Mouse (Mus musculus): Measurements from ENCODE around the gene Dab1.

The Dab1 gene

DNA sequence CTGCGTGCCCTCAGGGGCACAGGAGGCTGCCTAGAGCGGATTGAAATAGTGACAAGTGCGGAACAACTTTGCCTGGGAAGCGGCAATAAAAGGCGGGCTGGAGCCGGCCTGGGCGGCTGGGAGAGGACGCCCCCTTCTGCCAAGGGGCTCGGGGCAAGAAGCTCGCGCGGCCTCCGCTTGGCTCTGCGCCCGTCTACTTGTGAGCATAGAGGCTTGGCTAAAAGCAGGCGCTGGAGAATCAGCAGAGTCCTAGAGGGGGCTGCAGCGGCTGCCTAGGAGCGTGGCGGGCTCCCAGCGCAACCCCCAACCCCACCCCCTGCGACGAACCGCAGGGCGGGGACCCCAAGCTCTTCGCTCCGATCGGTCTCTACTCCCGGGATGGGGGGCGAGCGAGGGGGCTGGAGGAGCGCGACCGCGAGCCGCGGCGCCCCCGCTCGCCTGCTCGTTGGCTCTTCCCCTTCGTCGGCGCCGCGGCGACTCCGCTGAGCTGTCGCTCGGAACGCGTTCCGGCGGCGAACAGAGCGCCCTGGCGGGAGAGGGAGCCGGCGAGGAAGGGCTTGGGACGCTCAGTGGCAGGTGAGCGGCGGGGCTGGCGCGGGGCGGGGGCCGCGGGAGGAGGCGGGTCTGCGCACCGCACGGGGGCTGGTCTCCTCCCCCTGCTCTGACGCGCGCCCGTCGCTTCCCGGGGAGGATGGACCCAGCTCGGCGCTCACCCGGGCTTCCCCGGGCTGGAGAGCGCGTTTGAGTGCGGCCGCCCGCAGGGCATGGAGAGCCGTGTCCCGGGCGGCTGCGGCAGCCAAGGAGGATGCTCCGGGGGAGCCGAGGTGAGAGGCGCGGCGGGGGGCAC lies 748.0 kb downstream of the Dab1 start:
- intact Hi-C loops (cut with DNase I), result no loop called here

DNA sequence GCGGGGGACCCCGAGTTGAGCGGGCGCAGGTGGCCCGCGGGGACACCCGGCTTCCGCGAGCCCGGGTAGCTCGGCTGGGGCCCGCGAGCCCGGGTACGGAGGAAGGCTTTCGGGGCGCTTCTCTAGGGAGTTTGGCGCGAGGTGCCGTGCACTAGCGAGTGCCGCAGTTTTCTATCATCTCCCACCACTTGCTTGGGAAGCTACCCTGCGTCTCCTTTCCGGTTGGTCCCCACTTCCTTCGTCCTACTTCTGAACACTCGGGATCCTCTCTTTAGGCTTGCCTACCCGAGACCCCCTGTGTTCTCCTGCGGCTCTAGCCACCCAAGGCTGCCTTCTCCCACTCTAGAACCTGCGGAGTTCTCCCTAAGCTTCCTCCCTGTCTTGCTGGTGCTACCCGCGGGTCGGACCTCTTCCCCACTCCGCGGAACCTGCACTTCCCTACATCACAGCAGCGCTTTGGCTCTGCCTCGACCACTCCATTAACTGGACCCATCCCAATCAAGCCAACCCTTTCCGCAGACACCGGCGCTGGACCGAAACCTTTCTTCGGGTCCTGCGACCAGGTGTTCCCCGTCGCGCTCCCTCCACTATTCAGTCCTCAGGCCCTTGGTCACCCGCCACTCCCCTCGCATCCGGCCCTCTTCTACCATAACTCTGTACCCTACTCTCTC lies 748.7 kb downstream of the Dab1 start:
- intact Hi-C loops (cut with DNase I), result no loop called here

DNA sequence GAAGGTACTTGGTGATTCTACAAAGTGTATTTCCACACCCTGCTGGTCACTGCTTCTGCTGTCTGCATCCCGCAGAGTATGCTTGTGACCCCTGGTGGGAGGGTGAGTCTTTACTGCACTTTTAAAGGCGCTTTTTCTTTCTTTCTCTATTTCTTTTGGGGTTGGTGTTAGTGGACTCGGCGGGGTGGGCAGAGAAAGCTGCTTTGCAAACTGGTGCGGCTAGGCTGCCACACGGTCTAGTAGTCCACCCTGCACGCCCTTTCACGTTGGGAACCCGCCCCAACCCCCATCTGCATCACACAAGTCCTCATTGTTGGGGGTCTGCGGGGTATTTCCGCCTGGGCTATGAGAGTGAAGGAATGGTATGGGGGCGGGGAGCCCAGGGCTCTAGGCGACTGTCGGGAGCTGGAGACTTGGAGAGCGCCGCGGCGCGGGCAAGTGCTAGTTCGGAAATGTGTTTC lies 749.4 kb downstream of the Dab1 start:
- intact Hi-C loops (cut with DNase I), result no loop called here

DNA sequence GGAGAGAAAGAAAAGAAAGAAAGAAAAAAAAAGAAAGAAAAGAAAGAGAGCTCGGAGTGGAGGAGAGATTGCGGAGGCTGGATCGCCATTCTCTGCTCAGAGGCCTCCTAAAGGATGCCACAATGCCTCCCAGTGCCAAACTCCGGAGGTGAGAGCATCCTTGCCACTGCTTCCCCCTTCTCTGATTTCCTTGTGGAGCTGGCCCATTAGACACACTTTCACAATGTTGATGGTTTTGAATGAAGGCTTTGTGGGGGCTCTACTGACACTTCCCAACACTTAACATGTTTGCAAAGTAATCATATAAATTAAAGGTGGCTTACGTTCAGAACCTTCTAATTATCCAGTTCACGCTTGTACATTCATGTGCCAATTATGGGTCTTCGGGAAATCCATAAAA lies 749.9 kb downstream of the Dab1 start:
- intact Hi-C loops (cut with DNase I), result no loop called here

DNA sequence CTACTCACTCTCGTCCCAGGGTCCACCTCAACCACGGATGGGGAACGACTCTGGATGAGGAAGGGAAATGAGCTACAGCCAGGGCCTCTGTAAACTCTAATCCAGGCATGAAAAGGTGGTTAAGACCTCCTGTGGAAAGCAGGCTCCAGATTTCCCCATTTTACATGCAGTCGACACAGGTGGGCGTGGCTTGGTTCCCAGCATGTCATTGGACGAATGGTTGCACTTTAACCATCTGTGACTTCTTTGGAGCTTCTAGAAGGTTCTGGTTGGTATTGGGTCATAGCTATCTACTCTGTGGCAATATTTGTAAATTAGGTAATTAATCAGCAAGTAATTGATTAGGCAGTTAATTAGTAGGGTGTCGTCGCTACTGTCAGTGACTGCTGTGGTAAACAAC lies 752.0 kb downstream of the Dab1 start:
- intact Hi-C loops (cut with DNase I), result no loop called here

DNA sequence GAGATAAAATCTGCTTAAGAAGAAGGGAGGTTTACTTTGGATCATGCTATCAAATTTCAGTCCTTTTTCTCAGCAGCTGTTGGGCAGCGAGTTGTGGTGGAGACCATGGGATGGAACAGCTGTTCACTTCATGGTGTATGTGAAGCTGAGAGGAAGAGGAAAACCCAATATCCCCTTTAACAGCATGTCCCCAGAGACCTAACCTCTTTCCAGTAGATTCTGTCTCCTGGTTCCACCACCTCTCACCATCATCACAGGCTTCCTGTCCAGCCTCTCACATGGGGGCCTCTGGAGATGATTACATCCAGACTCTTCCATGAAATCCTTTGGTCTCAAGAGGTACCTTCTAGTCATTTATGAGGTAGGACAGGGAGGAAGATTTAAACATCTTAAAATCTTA lies 755.0 kb downstream of the Dab1 start:
- intact Hi-C loops (cut with DNase I), result no loop called here

DNA sequence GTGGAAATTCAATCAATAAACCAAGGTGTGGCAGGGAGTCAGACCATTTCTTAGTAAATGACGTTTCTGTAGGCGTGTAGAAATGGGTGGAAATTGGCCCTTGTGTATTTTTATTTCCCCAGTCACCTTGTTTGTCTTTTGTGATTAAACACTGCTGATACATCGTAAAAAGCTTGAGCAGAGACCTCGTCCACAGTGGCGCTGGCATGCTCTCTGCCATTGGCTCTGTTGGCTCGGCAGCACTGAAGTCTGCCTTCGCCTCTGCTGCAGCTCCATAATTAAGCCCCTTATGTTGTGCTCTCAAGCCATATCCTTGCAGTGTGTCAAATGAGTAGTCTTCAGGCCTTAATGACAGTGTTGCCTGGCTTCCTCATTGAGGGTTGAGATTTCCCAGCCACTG lies 765.5 kb downstream of the Dab1 start:
- intact Hi-C loops (cut with DNase I), result no loop called here

DNA sequence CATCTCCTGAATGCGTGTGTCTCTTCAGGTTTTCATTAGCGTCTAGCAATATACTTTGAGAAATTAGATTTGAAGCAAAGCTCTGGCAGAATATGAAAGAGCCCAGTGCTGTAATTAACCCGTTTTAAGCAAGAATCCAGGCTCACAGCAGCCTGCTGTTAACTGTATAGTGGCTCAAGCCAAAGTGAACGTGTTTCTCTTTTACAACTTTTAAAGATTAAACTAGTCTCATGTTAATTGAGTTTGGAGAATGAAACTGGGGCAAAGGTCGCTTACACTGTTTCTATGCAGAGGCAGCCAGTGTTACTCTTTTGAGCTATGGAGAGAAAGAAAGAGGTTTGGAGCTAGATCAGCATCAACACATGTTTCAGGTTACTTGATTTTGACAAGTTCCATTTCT lies 766.1 kb downstream of the Dab1 start:
- intact Hi-C loops (cut with DNase I), result no loop called here

DNA sequence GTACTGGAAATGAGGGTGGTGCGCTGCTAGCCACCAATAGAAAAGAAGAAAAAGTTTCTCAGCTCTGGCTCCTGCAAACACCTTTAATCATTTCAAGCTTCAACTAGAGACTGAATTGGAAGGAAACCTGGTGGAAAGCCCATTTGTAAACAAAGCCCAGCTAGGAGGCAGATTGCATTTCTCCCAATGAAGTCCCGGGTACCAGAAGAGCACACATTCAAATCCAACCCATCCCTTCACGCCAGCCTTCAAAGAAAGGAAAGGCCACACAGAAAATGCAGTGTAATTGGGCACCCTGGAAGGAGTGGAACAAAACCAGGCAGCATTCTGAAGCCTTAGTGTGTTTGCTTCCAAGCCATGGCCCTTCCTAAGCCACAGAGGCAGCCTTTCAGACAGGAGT lies 776.4 kb downstream of the Dab1 start:
- intact Hi-C loops (cut with DNase I), result no loop called here

DNA sequence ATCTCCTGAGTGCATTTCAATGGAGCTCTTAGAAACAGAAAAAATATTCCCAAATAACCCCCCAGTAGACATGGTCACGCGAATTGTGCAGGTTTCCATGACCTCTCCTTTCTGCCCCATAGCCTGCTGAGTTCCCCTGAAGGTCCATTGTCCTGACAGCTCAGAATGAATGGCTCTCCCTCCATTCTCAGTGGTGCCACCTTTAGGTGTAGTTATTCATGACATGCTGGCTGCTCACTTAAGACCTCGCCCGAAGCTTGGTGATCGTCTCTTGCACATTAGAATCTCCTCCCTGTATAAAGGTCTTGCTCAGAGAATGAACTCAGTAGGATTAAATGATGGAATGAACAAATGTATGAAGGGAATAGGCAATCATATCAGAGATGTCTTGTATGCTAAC lies 776.9 kb downstream of the Dab1 start:
- intact Hi-C loops (cut with DNase I), result no loop called here

DNA sequence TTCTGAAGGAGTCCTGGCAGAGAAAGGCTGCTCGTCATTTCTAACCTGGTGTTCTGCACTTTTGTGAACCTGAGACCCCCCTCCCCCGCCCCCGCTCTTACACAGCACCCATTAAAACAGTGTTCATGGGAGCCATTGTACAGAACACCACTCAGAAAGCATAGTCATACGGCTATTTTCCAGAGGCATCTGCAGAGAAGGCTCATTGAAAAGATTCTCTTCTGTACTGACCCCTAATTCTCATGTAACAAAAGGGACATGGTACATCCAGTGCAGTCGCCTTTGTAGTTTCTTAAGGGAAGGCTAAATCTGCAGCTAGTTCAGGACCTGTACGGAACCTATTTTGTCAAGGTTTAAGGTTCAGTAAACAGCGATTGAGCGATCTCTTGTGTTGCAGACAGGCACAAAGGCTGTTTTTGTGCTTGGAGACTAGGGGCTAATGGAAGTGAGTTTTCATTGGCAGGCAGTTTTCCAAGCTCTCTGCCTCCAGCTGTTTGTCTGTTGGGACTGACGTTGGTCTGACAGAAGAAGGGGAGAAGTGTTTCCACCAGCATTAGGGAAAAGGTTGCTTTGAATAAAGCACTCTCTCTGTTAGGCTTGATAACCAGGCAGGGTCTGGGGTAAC lies 780.1 kb downstream of the Dab1 start:
- intact Hi-C loops (cut with DNase I), result no loop called here

DNA sequence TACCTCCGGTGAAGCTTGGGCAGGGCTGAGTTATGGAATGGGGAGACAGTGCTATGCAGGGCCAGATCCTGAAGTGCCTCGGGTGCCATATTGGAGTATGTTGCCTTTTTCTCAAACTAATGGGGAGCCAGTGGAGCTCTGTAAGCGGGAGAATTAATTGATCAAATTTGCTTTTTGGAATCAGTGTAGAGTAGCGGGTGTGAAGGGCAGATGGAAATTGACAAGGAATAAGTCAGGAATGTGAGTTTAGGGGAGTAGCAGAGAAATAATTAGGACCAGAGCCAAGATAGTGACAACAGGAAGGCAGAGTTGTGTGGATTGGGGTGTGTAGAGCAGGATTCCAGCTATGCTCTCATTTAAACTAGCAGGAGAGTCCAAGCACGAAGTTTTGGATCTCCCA lies 784.9 kb downstream of the Dab1 start:
- intact Hi-C loops (cut with DNase I), result no loop called here

DNA sequence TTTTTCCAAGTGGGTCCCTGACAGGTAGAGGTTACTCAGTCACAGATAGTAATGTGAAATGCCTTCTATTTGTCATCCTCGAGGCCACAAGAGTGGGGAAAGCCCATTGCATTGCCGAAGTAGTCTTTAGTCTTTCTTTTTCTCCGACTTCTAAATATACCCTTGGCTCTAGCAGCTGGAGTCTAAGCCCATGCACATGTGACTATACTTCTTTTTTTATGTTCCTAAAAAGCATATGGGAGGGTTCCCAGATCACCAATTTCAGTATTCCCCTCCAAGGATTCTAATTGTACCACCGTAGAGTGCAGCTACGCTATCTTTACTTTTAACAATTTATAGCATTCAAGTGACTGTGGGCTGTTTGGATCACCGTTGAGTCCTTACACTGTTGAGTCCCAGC lies 791.8 kb downstream of the Dab1 start:
- intact Hi-C loops (cut with DNase I), result no loop called here

DNA sequence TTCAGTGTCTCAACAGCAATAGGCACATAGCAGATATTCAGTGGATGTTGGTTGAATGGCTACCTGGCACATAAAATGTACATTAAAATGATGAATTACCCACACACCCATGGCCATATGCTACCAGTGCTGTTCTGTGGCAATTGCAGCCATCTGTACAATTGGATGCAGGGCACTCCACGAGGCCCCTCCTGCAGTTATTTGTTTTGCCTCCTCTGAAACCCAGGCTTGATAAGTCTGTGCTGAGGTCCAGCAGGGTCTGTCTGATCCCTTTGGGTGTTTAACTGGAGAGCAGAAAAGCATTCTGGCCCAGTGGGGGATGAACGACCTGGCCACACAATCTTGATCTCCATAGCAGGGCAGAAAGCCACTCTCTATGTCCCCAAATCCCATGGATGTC lies 796.3 kb downstream of the Dab1 start:
- intact Hi-C loops (cut with DNase I), result no loop called here

DNA sequence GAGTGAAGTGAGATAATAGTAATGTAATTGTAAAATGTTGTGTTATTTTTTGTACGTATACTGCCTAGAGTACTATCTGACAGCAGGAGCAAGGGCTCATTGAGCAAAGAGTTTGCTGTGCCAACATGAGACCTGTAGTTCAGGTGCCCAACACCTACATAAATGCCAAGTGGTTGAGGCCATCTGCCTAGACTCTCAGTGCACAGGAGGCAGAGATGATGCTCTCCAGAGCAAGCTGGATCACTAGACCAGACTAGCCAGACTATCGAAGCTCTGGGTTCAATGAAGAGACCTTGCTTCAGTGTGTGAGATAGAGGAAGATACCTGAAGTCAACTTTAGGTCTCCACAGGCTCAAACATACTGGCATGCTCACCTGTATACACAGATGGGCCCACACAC lies 799.2 kb downstream of the Dab1 start:
- intact Hi-C loops (cut with DNase I), result no loop called here

DNA sequence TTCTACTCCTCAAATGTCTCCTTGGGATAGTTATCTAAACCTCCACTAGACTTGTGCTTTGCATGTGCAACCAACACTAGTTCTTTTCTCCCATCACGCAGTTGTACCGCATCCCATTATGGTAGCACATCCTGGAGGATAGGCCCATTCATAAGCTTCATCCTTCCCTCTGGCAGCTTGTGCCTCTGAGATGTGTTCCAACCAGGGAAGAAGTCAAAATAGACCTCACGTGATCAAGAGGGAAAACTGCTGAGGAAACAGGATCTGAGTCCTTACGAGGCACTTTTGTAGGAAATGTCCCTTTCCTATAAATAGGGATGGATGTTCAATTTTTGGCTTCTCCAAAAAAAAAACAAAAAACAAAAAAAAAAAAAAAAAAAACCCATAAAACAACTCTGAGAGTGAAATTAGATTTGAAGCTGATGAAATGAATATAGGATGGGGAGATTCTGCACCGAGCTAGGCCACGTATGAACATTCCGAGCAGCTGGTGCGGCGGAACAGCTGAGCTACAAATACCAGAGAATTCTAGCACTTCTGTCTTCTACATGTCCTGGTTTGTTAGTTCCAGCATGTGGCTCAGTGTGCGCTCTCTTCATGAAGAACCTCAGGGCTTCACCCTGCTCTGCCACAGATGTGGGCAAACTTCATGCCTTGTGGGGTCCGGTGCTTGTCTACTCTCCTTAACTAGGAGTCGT lies 802.0 kb downstream of the Dab1 start:
- intact Hi-C loops (cut with DNase I), result no loop called here

DNA sequence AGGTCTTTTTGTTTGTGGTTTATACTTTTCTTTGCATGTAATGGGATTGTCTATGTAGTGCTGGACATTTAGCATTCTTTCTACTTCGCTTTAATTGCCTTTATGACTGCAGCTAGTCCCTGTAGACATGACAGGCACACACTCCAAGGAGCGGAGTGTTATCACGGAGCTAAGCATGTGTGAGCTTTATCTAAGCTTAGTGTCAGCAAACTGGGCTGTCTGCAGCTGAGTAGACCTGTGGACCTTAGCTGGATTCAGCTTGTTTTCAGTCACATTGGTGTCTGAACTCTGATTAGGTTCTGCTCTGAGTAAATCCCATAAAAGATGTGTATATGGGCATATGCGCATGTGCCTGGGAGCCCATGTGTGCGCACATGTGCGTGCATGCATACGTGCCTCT lies 810.0 kb downstream of the Dab1 start:
- intact Hi-C loops (cut with DNase I), result no loop called here

DNA sequence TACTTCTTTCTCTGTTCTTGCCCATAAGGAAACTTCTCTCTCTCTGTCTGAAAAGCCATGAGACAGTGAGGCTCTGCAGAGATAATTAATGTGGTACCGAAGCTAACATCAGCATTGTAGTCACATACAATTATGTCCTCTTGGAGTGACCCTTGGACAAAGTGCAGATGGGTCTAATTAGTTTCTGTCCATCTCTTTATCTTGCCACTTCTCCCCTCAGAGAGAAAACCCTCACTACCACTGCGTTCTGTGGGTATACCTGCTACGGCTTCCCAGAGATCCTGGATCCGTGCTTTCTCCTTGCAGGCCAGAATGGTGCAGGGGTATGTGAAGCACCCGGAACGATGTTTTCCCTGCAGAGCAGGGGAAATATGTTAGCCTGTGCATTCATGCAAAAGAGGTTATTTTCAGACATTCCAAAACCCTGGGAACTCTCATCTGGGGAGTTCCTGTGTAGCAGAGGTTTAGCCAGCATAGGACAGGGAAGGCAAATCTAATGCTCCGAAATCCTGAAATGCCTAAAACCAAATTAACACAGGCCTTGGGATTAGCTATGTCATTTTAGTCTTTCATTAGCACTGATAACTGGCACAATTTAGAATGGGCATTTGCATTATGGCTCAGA lies 812.2 kb downstream of the Dab1 start:
- intact Hi-C loops (cut with DNase I), result no loop called here

DNA sequence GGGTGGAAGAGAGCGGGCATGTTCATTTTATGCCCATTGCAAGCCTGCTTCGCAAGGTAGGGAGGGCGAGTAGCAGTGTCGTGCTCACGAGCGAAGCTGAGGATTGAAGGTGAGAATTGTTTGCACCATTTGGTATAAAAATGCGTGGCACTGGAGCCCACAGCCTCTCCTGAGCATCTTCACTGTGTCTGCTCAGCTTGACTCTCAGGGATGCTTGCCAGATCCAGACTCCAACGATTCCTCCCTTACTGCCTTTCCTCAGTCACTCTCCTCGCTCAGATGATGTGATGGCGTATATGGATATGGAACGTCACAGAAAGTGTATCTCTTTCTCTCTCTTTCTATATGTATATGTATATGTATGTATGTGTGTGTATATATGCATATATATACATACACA lies 813.0 kb downstream of the Dab1 start:
- intact Hi-C loops (cut with DNase I), result no loop called here

DNA sequence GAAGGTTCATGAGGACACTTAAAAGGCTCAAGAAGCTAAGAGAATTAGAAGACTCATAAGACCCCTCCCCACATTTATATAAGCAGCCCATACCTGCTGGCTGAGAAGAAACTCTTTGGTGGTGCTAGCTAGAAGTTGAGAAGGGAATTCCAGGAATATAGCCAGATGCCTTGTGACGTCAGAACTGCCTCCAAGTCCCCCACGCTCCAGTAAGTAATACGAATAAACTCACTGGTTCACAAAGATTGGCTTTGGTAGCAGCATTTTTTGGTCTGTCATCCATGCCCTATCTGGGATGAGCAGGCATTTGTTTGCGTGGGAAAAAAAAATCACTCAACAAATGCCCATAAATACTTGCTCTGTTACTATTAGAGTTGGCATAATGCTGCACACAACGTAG lies 816.6 kb downstream of the Dab1 start:
- intact Hi-C loops (cut with DNase I), result no loop called here

DNA sequence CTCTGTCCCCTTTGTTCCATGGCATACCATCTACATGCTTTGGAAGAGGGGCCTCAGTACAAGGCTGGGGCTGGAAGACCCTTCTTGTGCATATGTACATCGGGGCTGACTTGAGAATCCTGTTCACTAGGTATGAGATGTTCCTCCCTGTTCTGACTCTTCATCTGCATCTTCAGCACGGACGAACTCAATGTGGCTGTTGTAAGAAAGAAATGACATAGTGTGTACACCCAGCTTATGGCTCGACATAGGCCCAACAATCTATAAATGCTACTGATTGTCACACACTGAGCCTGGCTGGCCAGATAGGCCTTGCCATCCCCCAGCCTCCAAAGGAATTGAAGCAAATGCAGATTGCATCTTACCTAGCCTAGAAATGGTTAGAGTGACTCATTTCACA lies 817.3 kb downstream of the Dab1 start:
- intact Hi-C loops (cut with DNase I), result no loop called here

DNA sequence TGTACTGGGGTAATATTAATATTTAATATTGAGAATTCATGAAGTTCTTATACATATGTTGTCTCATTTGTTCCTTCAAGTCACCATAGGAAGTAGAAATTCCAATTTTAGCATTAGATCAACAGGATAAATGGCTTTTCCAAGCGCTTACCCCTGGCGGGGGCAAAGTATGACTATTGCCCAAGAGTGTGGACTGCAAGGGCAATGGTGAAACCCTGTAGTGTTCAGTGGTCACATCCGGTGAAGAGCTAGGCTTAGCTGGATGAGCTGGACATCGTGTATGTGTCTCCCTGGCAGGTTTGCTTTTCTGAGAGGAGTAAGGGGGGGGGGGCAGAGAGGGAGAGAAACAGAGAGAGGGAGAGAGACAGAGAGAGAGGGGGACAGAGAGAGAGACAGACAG lies 819.6 kb downstream of the Dab1 start:
- intact Hi-C loops (cut with DNase I), result no loop called here

Measured in adrenal gland (tissue).